Mouse (Mus musculus) liver, adult 2 months (tissue): ENCODE data around the gene Mki67.

Experiments used
- CTCF ChIP-seq: fragments of 200-500 bp; IDR thresholded peaks from 2 replicates; pipeline ENCODE4 v1.5.1; 2011; ENCODE audit warnings: low read depth, low read length, control low read depth
- POLR2A ChIP-seq: fragments of 200-500 bp; IDR thresholded peaks from 2 replicates; pipeline ENCODE4 v1.6.1; 2011; ENCODE audit warnings: low read length, control low read depth; ENCODE audit not compliant: insufficient read depth; ENCODE audit errors: extremely low read depth

GRCm38 (mm10) chr7:135644452-135644851 is 71.7 kb downstream of the Mki67 start:
- TF ChIP-seq POLR2A (no peak), CTCF (no peak)
